Mouse (Mus musculus): ENCODE results near the gene Ttc21a.

DNA sequence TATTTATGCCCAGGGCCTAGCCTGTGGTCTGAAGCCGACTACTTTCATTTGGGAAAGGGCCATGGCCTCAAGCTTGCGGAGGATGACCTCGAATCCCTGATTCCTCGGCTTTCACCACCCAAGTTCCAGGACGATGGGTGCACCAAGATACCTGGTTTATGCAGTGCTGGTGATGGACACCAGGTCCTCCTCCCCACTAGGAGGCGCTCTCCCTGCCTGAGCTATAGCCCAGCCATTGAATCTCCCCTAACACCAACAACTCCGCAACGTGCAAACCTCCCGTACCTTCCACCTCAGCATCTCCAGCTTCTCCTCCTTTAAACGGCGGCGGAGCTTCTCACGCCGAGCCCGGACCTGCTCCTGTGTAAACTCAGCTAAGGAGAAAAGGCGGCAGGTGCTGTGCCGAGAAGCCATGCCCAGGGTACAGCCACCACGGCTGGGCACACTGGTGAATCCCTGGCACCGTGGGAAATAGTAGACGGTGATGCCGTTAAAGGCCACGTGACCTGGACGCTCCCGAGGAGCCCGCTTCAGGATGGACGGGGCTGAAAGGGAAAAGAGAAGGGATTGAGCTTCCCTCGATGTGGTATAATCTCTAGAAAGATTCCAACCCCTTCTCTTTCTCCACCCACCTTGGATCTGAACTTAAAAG lies 36.6 kb downstream of the Ttc21a start:
- TF ChIP-seq CTCF (IDR thresholded peaks at IDR 0.05; ENCODE audit: low read depth, low read length) (peak; percentile 56), GATA1 (IDR thresholded peaks at IDR 0.05; ENCODE audit: borderline replicate concordance, low read length) (no peak), POLR2AphosphoS5 (IDR thresholded peaks at IDR 0.05; ENCODE audit: insufficient replicate concordance, low read depth, low read length) (no peak), TAL1 (conservative IDR thresholded peaks at IDR 0.05; ENCODE audit: low read depth, low read length) (no peak)

Data from G1E (cell line).